Mouse (Mus musculus): ENCODE results near the gene Polr2f.
A peak's percentile ranks its signal among the peaks of the same experiment; 100 is the strongest.

Gene Polr2f

DNA sequence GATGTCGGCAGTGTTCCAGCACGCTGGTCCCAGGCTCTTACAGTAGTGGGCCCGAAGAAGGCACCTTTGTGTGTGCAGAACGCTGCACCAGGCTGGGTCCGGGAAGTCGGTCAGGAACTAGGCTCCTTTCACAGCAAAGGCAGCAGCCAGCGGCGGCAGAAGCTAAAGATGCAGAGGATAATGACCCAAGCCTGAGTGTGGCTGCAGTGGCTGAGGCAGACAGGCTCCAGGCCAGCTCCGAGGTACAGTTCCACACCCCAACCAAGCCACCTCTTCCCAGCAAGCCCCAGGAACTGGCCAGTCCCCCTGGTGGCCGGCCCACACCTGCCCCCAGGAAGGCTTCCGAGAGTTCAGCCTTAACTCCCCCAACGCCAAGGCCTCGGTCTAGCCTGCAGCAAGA lies 18.3 kb upstream of the Polr2f start:
- no peak for DNase-seq

DNA sequence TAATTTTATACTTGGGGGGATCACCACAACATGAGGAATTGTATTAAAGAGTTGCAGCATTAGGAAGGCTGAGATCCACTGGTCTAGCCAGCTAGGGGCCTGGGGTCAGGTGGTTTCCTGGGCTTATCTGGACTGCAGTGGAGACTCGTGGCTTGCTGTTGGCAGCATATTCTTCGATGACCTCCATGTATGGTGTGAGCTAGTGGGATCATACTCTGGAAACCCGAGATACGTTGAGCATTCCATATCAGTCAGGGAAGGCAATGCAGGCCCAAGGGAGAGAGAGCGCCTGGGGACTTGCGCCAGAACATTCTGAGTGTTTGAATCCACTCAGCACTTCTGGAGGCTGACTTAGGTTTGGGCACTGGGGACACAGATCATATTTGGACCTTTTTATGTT lies 17.1 kb upstream of the Polr2f start:
- no peak for DNase-seq

DNA sequence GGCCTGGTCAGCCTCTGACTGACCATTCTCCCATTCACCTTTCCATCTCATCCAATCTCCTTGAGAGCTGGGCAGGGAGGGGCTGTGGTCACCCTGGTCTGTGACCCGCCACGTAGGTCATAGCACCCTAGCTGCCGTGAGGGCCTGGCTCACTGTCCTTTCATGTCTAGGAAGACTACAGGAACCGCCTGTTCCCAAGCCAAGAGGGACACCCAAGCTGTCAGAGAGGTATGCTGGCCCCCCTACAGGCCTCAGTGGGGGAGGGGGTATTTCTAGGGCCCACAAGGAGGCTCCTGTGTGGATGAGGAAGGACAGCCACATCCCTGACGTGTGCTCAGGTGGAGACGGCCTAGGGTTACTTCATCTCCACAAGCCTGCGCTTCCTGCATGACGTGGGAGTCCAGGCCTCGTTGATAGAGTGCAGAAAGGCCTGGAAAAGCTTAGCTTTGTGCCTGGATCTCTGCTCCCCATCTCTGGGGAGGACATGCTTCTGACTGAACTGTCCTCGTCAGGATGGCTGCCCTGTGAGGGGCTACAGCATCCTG lies 16.4 kb upstream of the Polr2f start:
- no peak for DNase-seq

DNA sequence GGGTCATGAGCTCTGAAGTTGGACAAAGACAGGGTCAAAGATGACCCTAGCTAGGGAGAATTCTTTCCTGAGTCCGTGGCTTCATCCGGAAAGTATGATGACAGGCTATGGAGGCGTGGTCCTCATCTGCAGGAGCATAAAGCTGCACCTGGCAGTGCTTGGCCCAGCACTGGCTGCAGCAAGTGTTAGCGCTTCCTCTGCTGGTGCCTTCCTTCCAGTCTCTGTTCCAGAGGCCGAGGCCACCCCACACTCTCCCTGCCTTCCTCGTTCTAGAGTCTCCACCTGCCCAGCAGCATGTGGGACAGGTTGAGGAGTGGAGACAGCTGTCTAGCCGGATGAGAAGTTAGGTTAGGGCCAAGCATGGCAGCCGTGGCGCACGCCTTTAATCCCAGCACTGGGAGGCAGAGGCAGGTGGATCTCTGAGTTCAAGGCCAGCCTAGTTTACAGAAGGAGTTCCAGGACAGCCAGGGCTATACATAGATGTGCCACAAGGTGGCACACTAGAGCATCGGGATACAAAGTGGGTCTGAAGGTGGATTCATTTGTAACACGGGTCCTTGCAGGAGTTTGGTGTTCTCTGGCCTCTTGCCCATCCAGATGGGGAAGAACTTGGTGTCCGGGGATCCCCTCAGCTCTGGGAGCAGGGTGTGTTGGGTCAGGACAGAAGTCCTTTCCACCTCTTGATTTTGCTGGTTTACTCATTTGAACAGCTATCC lies 14.4 kb upstream of the Polr2f start:
- DNase-seq = peak; percentile 41

DNA sequence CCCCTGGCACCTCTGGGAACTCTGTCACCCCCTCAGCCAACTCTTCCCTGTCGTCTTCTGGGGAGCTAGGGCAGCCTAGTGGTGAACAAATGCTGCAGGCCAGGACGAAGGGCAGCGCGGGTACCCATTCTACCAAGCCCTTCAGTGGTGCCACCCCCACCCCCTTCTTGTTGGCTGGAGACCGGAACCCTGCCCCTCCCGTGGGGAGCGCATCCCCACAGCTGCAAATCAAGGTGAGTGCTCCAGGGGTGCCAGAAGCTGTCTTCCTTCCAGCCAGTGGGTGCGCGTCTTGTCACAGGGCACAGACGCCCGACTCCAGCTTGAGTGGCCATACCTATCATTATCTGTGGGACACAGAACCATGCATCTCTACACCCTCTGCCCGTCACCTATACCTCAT lies 13.7 kb upstream of the Polr2f start:
- no peak for DNase-seq

- DNase-seq = no peak
Measured at GRCm38 (mm10) chr15:79128208-79128607, 12.6 kb upstream of the Polr2f start.

DNA sequence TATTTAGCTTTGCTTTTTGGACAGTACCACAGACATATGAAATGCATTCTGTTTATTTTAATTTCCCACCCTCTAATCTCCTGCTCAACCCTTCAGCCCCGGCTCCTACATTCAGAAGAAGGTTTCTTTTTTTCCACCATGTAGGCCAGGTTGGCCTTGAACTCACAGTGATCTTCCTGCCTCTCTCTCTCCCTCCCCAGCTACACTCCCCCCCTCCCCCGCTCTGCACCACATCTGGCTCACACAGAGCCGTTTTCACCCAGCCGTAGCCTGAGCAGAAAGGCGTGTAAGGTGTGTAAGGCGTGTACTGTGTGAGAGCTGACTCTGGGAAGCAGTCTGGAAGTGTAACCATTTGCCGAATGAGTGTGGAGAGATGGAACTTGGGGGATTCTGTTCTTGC lies 11.5 kb upstream of the Polr2f start:
- DNase-seq = no peak

- no peak for DNase-seq
Measured at GRCm38 (mm10) chr15:79130782-79131181, 10.0 kb upstream of the Polr2f start.

DNA sequence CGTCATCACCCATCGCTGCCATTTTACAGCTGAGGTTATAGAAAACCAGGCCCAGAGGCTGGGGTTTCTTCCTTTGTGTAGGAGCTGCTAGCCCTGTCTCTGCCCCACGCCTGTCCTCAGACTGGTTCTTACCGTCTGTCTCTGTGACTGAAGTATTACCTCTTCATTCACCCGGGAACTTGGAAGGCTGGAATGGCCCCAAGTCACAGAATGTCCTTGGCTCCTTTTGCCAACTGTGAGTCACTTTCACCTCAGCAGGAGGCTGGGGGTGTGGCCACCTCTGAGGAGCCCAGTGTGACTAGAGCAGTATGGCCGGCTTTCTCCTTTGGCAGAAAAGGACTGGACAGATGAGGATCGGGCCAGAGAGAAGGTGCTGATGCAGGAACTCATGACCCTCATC lies 9.4 kb upstream of the Polr2f start:
- DNase-seq = no peak

- DNase-seq = no peak
Measured at GRCm38 (mm10) chr15:79133191-79133661, 7.6 kb upstream of the Polr2f start.

GRCm38 (mm10) chr15:79134496-79135270 lies 6.1 kb upstream of the Polr2f start:
- no peak for DNase-seq

DNA sequence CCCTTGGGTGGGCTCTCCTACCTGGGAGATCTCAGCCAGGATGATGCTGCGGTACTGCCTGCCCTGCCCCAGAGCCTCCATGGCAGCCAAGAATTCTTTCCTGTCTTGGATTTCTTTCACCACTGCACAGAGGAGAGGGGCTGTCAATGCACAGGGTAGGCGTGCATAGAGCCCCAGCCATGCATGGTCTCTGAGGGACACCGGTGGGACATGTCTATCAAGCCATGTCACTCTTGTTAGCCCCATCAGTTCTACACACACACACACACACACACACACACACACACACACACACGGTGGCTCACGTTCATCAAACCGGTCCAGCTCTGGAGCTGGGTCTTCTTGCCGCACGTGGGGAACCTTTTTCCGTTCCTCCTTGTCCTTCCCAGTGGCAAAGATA lies 5.5 kb upstream of the Polr2f start:
- no peak for DNase-seq

DNA sequence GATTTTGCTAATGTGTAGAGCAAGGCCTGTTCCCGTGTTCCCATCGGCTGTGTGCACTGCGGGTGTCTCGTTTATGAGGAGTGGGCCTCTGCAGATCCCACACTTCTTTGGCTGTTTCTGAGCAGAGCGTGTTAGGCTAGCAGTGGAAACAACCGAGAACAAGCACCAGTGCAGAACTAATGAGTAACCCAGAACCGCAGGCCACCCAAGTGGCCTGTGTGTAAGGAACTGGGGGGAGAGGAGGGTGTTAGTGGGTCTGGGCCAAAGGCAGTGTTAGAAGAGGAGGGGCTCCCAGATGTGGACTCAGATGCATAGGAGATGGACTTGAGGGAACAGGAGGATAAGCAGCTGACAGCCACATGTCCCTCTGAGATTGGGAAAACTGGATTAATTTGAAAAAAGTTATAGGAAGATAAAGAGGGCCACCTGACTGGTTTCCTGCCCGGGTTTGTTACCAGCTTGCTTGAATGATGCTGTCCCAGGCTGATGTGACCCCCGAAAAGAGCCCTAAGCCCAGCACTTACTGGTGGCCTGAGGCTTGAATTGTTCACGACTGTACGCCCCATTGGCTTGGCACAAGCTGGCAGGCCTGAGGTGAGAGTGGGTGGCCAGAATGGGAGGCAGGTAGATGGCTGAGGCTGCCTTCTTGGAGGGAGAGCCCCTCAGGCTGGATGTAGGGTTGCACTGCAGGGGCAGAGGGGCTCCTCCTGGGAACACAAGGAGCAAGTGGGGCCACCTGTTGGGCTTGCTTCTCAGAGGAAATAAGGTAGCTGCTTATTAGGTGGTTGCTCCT lies 4.8 kb upstream of the Polr2f start:
- no peak for DNase-seq

- no peak for DNase-seq
Measured at GRCm38 (mm10) chr15:79139640-79140039, 1.2 kb upstream of the Polr2f start.

GRCm38 (mm10) chr15:79141566-79141917 lies 733 bp downstream of the Polr2f start:
- no peak for DNase-seq

- DNase-seq = no peak
Measured at GRCm38 (mm10) chr15:79143316-79143715, 2.5 kb downstream of the Polr2f start.

- DNase-seq = no peak
Measured at GRCm38 (mm10) chr15:79144021-79144420, 3.2 kb downstream of the Polr2f start.

DNA sequence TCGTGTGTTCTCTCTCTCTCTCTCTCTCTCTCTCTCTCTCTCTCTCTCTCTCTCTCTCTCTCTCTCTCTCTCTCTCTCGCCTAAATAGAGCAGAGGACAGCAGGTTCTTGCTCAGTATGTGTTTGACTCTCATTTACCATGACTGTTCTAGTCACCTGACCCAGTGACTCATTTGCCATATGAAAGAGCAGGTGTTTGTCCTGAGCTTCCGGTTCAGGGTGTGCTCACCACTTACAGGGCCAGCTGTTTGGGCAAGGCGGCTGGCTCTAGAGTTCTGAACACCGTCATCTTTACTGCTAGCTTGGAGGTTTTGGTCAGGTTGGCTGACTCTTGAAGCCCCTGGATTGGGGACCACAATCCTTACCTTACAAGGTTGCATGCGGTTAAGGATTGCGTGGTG lies 4.7 kb downstream of the Polr2f start:
- no peak for DNase-seq

DNA sequence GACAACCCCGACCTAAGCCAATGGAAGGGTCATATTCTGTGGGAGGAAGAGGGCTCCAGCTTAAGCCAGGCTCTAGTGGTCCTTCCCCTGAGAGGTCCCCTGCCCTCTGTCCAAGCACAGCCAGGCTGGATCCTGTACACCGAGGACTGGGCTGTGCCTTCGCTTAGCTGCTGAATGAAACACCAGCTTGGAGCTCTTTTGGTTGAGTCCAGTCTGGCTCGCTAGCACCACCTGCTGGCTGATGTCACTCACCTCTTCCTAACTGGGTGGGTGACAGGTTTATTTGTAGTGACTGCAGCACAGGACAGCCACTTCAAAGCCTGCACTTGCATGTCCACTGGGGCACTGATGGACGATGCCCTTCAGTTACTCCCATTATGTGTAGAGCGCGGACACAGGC lies 7.7 kb downstream of the Polr2f start:
- peak; percentile 88 for DNase-seq

DNA sequence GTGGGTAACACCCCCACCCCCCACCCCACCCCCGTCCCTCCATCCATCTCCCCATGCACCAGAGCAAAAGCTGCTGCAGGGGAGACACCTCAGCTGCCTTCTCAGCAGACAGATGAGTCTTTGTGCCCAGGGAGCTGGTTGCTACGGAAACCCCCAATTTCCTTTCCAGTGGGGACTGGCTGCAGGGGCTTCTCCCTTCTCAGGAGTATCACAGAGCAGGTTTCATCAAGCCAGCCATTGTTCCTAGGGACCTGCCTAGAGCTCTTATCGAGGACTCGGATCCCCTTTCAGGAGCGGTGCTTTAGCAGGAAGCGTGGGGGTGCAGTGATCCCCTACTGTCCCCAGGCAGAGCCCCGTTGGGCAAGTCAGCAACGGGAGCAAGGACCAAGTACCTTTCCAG lies 11.1 kb downstream of the Polr2f start:
- no peak for DNase-seq

GRCm38 (mm10) chr15:79152709-79153108 lies 11.9 kb downstream of the Polr2f start:
- DNase-seq = no peak

- no peak for DNase-seq
Measured at GRCm38 (mm10) chr15:79155572-79155971, 14.8 kb downstream of the Polr2f start.

GRCm38 (mm10) chr15:79162301-79162700 lies 21.5 kb downstream of the Polr2f start:
- DNase-seq = no peak
